In the genomic region with DNA sequence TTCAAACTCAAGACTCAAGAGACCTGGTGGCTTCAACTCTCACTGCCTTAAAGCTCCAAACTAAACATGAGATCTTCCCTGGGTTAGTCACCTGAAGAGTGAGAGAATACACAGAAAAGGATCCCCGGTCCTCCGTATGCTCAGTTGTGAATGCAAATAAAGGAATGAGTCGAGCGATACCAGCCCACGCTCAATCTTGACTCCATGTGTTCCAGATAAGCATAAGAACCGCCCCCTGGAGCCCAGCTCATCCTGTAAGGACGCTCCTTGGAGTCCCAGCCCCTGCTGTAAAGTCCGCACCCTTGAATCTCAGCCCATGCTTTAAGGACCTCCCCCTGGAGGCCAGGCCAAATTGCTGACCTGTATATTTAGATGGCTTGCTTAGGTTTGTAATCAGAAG, we compare ENCODE assay signal across 26 mouse cellular contexts. TPM values are rescaled to one million over a fixed set of nuclear protein-coding genes. Genes with fewer than 3 reads are reported as not detected.
DNase-seq lines count a peak whose midpoint lies in the region; TF ChIP-seq lines count a peak whose summit lies in the region.
"Had no signal": no experiment of that assay in that cellular context is flagged by ENCODE, and none has a peak within 500 bp of the region (broad histone marks: within the 10 kb centered on the region; RNA-seq: fewer than 3 reads in every experiment).

No protein-coding gene starts in this region.

- TF ChIP-seq RAD21 in CH12.LX (IDR thresholded peaks at IDR 0.05; ENCODE audit: low read depth, low read length), result no peak

- in situ Hi-C loops in CH12.LX (cut with MboI; ENCODE audit: low pct_ligation_motif_present, low pct_unique_long_range_greater_than_20kb, low sequenced_read_pairs), result loop anchor here (10.0 kb wide), 1 partner anchor 66 kb away; no protein-coding TSS in a partner anchor

- H3K79me2 ChIP-seq in CH12.LX (replicated peaks; ENCODE audit: control insufficient read depth, extremely low read depth, insufficient read depth, poor library complexity, severe bottlenecking), result no peaks in the 10 kb centered on the region

- no peak for TF ChIP-seq POLR2A in CH12.LX (IDR thresholded peaks at IDR 0.05; ENCODE audit: low read depth, low read length)

- no peak overlapping the region for H3K9ac ChIP-seq in CH12.LX (ENCODE audit: insufficient read depth, low read depth)
- H3K9ac ChIP-seq: forebrain, embryonic 12.5 days; hindbrain, embryonic 12.5 days; lung, embryonic 15.5 days; midbrain, embryonic 13.5 days; neural tube, embryonic 15.5 days; stomach, embryonic 15.5 days had no signal

- DNase-seq in CH12.LX (ENCODE audit: extremely low read depth), result no peak
- DNase-seq in ES-CJ7 (ENCODE audit: low read depth, low spot score), result peak; percentile 23
- peak; percentile 11 to 61 for DNase-seq in layer of hippocampus, adult 18-20 months (ENCODE audit: low spot score in 2 of 2)
- peak; percentile 13 to 47 for DNase-seq in left cerebral cortex, postnatal 36 days (ENCODE audit: low spot score in 2 of 2)
- DNase-seq in urinary bladder, postnatal 4 days (ENCODE audit: low spot score in 2 of 2), result no peak
- no peak for DNase-seq in adrenal gland, adult 2 months
- DNase-seq in heart, adult 8-10 months (ENCODE audit: low spot score), result no peak
- DNase-seq: adrenal gland, postnatal 10 days; cerebellum, adult 18-20 months; cerebellum, postnatal 36 days; gastrocnemius, postnatal 10 days; heart, postnatal 10 days; kidney, adult 11 months; kidney, postnatal 25 days had no signal

- H3K36me3 ChIP-seq in CH12.LX (replicated peaks in 1 of 2; ENCODE audit: control insufficient read depth in 1 of 2, insufficient read depth in 1 of 2, low read length in 1 of 2), result no peaks in the 10 kb centered on the region
- H3K36me3 ChIP-seq: forebrain, embryonic 12.5 days; heart, embryonic 10.5 days; hindbrain, embryonic 12.5 days; lung, embryonic 15.5 days; midbrain, embryonic 13.5 days; neural tube, embryonic 15.5 days; stomach, embryonic 15.5 days had no signal

- no peaks in the 10 kb centered on the region for H3K9me3 ChIP-seq in CH12.LX (replicated peaks; ENCODE audit: low read length)
- H3K9me3 ChIP-seq: forebrain, embryonic 12.5 days; heart, embryonic 10.5 days; hindbrain, embryonic 12.5 days; lung, embryonic 15.5 days; midbrain, embryonic 13.5 days; neural tube, embryonic 15.5 days; stomach, embryonic 15.5 days had no signal

- H3K4me3 ChIP-seq in CH12.LX (replicated peaks in 1 of 3; ENCODE audit: low read depth in 2 of 3, low read length in 2 of 3, poor library complexity in 1 of 3), result no peak overlapping the region
- H3K4me3 ChIP-seq: forebrain, embryonic 12.5 days; heart, embryonic 10.5 days; hindbrain, embryonic 12.5 days; lung, embryonic 15.5 days; midbrain, embryonic 13.5 days; myocyte; neural tube, embryonic 15.5 days; stomach, embryonic 15.5 days had no signal

- no peaks in the 10 kb centered on the region for H3K27me3 ChIP-seq in CH12.LX (replicated peaks)
- H3K27me3 ChIP-seq: forebrain, embryonic 12.5 days; hindbrain, embryonic 12.5 days; lung, embryonic 15.5 days; midbrain, embryonic 13.5 days; neural tube, embryonic 15.5 days; stomach, embryonic 15.5 days had no signal

- dilution Hi-C loops in CH12.LX (cut with MboI; ENCODE audit: extremely low pct_ligation_motif_present, extremely low pct_unique_long_range_greater_than_20kb, low sequenced_read_pairs), result no loop called here

- TF ChIP-seq CTCF in CH12.LX (conservative IDR thresholded peaks at IDR 0.05 in 1 of 2, IDR thresholded peaks at IDR 0.05 in 1 of 2; ENCODE audit: low read depth in 2 of 2, low read length in 2 of 2), result no peak

- no peak for TF ChIP-seq EP300 in CH12.LX (IDR thresholded peaks at IDR 0.05; ENCODE audit: low read length)

- no peak overlapping the region for H3K27ac ChIP-seq in CH12.LX (ENCODE audit: insufficient read depth, low read depth)
- H3K27ac ChIP-seq: forebrain, embryonic 12.5 days; heart, embryonic 10.5 days; hindbrain, embryonic 12.5 days; lung, embryonic 15.5 days; midbrain, embryonic 13.5 days; neural tube, embryonic 15.5 days; stomach, embryonic 15.5 days had no signal

- intact Hi-C loops in left cerebral cortex, postnatal 36 days (cut with DNase I), result no loop called here

- no peaks in the 10 kb centered on the region for H3K4me1 ChIP-seq in CH12.LX (ENCODE audit: control insufficient read depth in 1 of 2, insufficient read depth in 2 of 2)
- H3K4me1 ChIP-seq: forebrain, embryonic 12.5 days; heart, embryonic 10.5 days; hindbrain, embryonic 12.5 days; lung, embryonic 15.5 days; midbrain, embryonic 13.5 days; neural tube, embryonic 15.5 days; stomach, embryonic 15.5 days had no signal

- H3K4me2 ChIP-seq in CH12.LX (ENCODE audit: insufficient read depth, low read depth, poor library complexity, severe bottlenecking), result 0 out of 2 replicates have a peak overlapping the region, but pooled peaks have one; percentile 22
- H3K4me2 ChIP-seq: forebrain, embryonic 12.5 days; hindbrain, embryonic 12.5 days; liver, embryonic 11.5 days; lung, embryonic 15.5 days; midbrain, embryonic 13.5 days; neural tube, embryonic 15.5 days; stomach, embryonic 15.5 days had no signal

TF ChIP-seq in CH12.LX, 34 proteins besides CTCF, POLR2A, EP300 and RAD21:
- no peak for TF ChIP-seq MXI1 (IDR thresholded peaks at IDR 0.05; ENCODE audit: low read depth, low read length)
- no peak for TF ChIP-seq JUN (IDR thresholded peaks at IDR 0.05; ENCODE audit: insufficient read depth, low read depth, low read length)
TF ChIP-seq in CH12.LX: peak in this region for 0.

RNA-seq across cellular contexts. Expression of gene Nms, which starts 8.2 kb away (rescaled TPM):
- total RNA-seq in CH12.LX (2012; rRNA removed) (not detected in 2 replicates), CH12.LX (2014; rRNA removed) (not detected in 2 replicates)
- polyA plus RNA-seq in CH12.LX (2012; ENCODE audit: insufficient read length, low read depth), result not detected in 2 replicates
- total RNA-seq in layer of hippocampus, adult 18-20 months (2021), result not detected
- not detected for total RNA-seq in left cerebral cortex, postnatal 36 days (2021)
- not detected for total RNA-seq in adrenal gland, adult 2 months (2021)
- polyA plus RNA-seq in adrenal gland, adult 2 months (2012; rRNA removed), result not detected in 2 replicates
- not detected for total RNA-seq in heart, adult 8-10 months (2022)
- total RNA-seq: adrenal gland, postnatal 10 days; gastrocnemius, postnatal 10 days; heart, postnatal 10 days; left cerebral cortex, postnatal 25 days; MEL had no signal
- polyA plus RNA-seq: forebrain, embryonic 12.5 days; heart, embryonic 10.5 days; liver, embryonic 11.5 days; lung, embryonic 15.5 days; myocyte; spleen, adult 2 months; stomach, embryonic 15.5 days had no signal

RNA-seq across cellular contexts. Expression of gene Chst10, which starts 32.8 kb away (rescaled TPM):
- total RNA-seq in CH12.LX (2012; rRNA removed), result 4.3 and 5.1 TPM in 2 replicates
- total RNA-seq in CH12.LX (2014; rRNA removed), result 6.2 and 7.3 TPM in 2 replicates
- 8.5 and 9.5 TPM in 2 replicates for polyA plus RNA-seq in CH12.LX (2012; ENCODE audit: insufficient read length, low read depth)
- total RNA-seq in layer of hippocampus, adult 18-20 months (2021), result 10 to 100 TPM; 49.6 to 53.3 TPM
- 10 to 100 TPM; 58.8 to 65.8 TPM for total RNA-seq in left cerebral cortex, postnatal 36 days (2021)
- 1 to 10 TPM in 1 of 2 experiments, under 1 TPM in 1; 0.75 to 3.1 TPM for total RNA-seq in adrenal gland, adult 2 months (2021)
- 0.94 and 2.3 TPM in 2 replicates for polyA plus RNA-seq in adrenal gland, adult 2 months (2012; rRNA removed)
- total RNA-seq in heart, adult 8-10 months (2022), result under 1 TPM; 0.16 to 0.72 (median 0.33) TPM
- polyA plus RNA-seq: myocyte had no signal

RNA-seq across cellular contexts. Expression of gene Pdcl3, which starts 54.6 kb away (rescaled TPM):
- total RNA-seq in CH12.LX (2012; rRNA removed) (55.6 and 60.7 TPM in 2 replicates), CH12.LX (2014; rRNA removed) (83.6 and 84.7 TPM in 2 replicates)
- 120 and 146 TPM in 2 replicates for polyA plus RNA-seq in CH12.LX (2012; ENCODE audit: insufficient read length, low read depth)
- total RNA-seq in layer of hippocampus, adult 18-20 months (2021), result 10 to 100 TPM; 32.1 to 35.8 TPM
- total RNA-seq in left cerebral cortex, postnatal 36 days (2021), result 10 to 100 TPM; 37.3 to 37.4 TPM
- 10 to 100 TPM; 81.2 to 90.9 TPM for total RNA-seq in adrenal gland, adult 2 months (2021)
- polyA plus RNA-seq in adrenal gland, adult 2 months (2012; rRNA removed), result 11.8 and 14.4 TPM in 2 replicates
- total RNA-seq in heart, adult 8-10 months (2022), result 10 to 100 TPM; 68.3 to 84.4 (median 74.0) TPM

Comparison
In these comparisons a context has a peak if more than half of its experiments do, and no peak if none do; other contexts are left out.
1. DNase-seq: peak in ES-CJ7 (single experiment), layer of hippocampus, adult 18-20 months (2 of 2) and left cerebral cortex, postnatal 36 days (2 of 2); none in CH12.LX (single experiment), urinary bladder, postnatal 4 days (0 of 2), adrenal gland, adult 2 months (single experiment) and heart, adult 8-10 months (single experiment).
2. RNA of gene Chst10, which starts 32.8 kb away (total RNA-seq): 58.8 to 65.8 TPM in left cerebral cortex, postnatal 36 days and 49.6 to 53.3 TPM in layer of hippocampus, adult 18-20 months; 4.3 to 7.3 TPM in CH12.LX, 0.75 to 3.1 TPM in adrenal gland, adult 2 months and 0.16 to 0.72 TPM in heart, adult 8-10 months; every median in the first group is over 4 times any median in the second.